Mouse (Mus musculus): Measurements from ENCODE around the gene Nxt1.

DNA sequence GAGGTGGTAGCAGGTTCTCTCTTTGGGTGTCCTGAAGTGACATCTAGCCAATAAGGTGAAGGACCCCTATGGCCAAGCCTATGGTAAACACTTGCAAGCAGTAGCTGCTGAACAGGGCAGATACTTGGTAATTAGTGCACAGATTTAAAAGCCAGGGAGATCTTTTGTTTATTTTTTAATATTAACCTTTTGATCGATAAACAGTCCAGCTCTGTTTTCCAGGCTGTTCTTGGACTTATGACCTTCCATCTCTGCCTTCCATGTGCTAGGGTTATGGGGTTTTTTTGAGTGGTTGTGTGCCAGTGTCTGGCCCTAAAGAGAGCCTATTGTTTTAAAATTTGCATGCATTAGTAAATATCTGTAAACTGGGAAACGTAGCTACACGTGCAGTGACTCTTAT lies 17.9 kb downstream of the Nxt1 start:
- TF ChIP-seq FLI1 (IDR thresholded peaks at IDR 0.05; ENCODE audit: low read length): no peak
- no peak for TF ChIP-seq GATA1 (IDR thresholded peaks at IDR 0.05; ENCODE audit: borderline replicate concordance, low read length)

All from megakaryocyte, embryonic 14.5 days (primary cell).